Mouse (Mus musculus): ENCODE data around the gene Trmo. TPM values are rescaled to one million over a fixed set of nuclear protein-coding genes. Genes with fewer than 3 reads are reported as not detected.

Trmo gene
- total RNA-seq, 2 experiments from 2014 or later: 39.8 to 64.6 TPM

DNA sequence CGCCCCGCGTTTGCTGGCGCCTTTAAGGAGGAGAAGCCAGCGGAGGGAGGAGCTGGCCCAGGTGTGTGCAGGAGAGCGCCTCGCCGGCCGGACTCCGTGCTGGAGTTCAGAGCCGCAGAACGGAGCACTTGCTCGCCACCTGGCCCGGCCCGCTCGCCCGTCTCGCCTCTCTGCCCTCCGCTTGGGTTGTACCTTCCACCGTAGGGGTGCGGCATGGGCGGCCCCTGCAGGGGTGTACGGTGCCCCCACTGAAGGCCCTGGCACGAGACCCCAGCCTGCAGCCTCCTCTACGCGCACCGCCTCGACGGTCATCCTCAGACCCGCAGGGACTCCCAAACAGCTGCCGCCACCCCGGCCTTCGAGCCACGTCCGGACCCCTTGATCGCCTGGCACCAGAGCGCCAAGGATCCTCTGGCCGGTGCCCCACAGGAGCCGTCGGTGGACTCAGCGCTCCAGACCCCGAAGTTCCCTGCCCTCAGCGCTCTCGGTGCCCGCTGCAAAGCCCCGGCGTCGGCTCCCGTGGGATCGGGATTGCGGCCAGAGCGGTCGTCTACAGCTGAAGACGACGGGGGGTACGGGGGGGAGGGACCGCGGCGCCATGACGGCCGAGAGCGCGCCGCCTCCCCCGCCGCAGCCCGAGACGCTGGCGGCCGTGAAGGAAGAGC lies 45.5 kb downstream of the Trmo start, which contains the start of gene Foxe1:
TSS of gene Foxe1 (plus strand) at position 14 of the 665 bp plus-strand sequence.
- no peak for ATAC-seq (replicated peaks; ENCODE audit: low FRiP score, poor library complexity, severe bottlenecking)

DNA sequence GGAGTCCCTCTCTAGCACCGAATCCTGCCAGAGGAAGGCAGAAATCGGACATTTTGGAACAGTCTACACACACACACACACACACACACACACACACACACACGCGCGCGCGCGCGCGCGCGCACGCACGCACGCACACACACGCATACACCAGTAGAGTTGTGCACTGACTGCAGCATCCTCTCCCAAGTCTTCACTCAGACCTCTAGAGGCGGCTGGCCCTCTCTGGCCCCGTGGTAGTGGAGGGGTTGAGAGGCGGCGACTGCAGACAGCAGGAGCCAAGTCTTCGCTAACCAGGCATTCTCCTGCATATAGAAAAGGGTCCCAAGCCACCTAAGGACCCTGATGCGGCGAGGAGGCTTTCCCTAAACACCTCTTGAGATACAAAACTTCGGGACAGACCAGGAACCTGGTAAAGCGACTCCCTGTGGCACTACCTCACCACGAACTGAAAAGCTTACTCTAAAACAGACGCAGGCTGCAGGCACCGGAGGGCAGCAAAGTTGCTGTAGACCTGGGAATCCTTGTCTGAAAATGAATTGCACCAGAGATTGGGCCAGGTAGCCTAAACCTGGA lies 46.4 kb downstream of the Trmo start:
- no peak for ATAC-seq (replicated peaks; ENCODE audit: low FRiP score, poor library complexity, severe bottlenecking)

DNA sequence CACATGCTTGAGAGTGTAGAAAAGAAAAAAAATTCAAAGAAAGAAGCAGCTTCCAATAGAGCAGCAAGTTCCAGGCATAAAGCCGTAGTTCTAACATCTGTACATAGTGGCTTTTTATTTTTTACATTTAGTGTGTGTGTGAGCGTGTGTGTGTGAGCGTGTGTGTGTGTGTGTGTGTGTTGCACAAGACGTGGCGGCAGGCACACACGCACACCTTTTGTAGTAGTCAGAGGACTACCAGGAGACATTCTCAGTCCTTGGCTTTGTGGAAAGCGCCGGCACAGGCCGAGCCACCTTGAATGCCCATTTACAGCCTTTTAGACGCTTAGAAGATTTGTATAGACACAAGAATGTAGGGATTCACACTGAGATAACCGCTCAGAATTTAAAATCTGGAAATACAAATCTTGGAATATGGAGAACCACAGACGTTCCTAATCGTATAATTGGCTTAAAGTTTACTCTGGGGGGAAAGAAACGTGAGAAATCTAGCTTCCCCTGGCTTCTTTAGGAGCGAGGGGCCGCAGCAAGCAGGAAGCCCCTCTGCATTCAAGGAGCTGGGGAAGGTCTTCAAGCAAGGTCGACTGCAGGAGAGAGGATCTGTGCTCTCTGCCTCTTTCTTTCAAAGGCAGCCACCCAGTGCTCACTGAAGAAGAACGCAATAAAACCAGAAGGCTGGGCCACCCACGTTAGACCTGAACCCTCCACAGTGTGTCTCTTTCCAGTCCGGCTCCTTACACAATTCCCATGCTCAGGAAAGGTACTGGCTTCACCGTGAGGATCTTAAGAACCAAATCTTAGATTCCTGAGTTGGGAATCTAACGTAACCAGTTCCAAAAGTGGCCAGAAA lies 47.2 kb downstream of the Trmo start:
- no peak for ATAC-seq (replicated peaks; ENCODE audit: low FRiP score, poor library complexity, severe bottlenecking)

DNA sequence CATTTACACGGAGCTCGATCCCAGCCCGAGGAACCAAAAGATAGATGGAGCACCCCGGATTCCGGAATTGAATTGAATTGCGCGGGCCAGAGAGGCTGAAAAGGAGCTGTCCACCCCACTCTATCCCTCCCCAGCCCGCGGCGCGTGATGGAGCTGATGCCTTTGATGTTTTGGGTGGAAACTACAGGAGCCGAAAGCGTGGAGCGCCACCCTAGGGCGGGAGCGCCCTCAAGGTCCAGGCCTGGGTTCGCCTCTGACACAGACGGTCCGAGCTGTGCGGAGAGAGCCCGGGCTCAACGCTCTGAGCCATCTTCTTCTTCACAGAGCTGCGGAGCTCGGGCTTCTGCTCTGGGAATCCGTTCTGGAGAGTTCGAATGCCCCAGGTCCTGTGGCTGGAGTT lies 49.7 kb downstream of the Trmo start:
- no peak for ATAC-seq (replicated peaks; ENCODE audit: low FRiP score, poor library complexity, severe bottlenecking)

DNA sequence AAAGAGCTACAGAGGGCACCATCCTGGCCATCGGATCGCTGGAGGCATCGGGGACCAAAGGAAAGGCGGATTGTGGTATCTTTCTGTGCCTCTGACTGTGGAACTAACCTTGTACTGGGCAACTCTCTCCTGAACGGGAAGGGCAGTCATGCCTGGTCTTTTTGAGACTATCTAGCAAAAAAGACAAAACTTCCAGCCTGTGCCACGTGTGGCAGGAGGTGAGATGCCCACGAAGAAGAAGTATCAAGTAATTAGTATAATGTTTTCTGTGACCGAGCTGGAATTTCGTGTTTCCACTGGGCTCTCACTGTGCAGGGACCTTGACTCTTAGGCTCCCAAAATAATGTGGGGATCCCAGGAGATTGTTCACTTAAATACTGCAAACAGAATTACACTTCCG lies 50.2 kb downstream of the Trmo start:
- no peak for ATAC-seq (replicated peaks; ENCODE audit: low FRiP score, poor library complexity, severe bottlenecking)

DNA sequence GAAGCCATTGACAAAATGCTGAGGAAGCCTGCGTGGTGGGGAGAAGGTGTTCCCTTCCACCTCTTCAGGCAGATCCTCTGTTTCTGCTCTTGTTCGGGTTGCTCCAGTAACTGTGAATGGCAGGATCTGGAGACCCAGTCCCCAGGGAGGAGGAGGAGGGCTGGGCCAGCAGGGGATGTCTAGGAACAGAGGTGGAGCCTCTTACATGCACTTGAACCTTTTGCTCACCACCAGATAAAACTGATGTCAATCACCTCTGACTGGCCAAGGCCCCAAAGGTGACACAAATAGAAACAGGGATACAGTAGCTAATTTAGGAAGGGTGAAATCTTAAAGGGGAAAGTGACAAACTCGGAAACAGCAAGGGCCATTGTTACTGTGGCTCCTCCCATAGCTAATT lies 51.2 kb downstream of the Trmo start:
- no peak for ATAC-seq (replicated peaks; ENCODE audit: low FRiP score, poor library complexity, severe bottlenecking)

DNA sequence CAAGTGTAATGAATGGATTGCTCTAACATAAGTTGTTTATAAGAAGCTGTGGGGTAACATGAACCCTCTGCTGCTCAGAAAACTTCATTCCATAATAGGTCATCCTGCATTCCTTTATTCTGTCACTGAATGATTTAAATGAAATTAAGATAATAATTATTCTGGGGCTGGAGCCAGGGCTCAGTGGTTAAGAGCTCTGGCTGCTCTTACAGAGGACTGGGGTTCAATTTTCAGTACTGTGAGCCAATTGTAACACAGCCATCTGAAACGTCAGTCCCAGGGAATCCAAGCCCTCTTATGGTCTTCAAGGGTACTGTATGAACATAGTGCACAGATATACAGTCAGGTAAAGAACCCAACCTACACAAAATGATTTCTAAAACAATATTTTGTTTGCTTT lies 53.4 kb downstream of the Trmo start:
- ATAC-seq (replicated peaks; ENCODE audit: low FRiP score, poor library complexity, severe bottlenecking): no peak

DNA sequence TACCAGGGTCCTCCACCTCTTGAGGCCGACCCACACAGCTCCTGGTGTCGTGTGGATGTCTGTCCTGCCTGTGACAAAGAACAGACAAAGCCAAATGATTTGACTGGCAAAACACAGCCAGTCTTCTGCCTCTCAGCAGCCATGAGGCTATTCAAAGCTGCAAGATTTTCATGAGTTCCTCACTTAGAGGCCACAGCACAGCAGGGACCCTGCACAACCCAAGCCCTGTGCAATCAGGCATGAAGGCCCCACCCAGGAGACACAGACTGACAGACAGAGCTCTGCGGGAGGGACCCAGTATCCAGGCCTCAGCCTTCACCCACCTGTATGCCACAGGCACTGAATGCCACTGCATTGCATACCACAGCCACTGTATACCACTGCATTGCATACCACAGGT lies 60.3 kb downstream of the Trmo start:
- ATAC-seq (replicated peaks; ENCODE audit: low FRiP score, poor library complexity, severe bottlenecking): no peak

Other genes with a start within 250 kb of the Trmo start
- 25.5 and 54.0 TPM in 2 replicates for gene Xpa, start 193.1 kb downstream of the Trmo start, total RNA-seq (2015; ENCODE audit: low replicate concordance)
- 88.6 and 102 TPM in 2 replicates for gene Xpa, start 193.1 kb downstream of the Trmo start, total RNA-seq (2017; ENCODE audit: low replicate concordance)
- not detected in 2 replicates for gene Foxe1, start 45.8 kb downstream of the Trmo start, total RNA-seq (2015; ENCODE audit: low replicate concordance)
- gene Foxe1, start 45.8 kb downstream of the Trmo start, total RNA-seq (2017; ENCODE audit: low replicate concordance): not detected in 2 replicates
- 294 and 312 TPM in 2 replicates for gene Hemgn, start 24.1 kb upstream of the Trmo start, total RNA-seq (2015; ENCODE audit: low replicate concordance)
- 420 and 452 TPM in 2 replicates for gene Hemgn, start 24.1 kb upstream of the Trmo start, total RNA-seq (2017; ENCODE audit: low replicate concordance)
- 423 and 438 TPM in 2 replicates for gene Anp32b, start 61.5 kb upstream of the Trmo start, total RNA-seq (2015; ENCODE audit: low replicate concordance)
- gene Anp32b, start 61.5 kb upstream of the Trmo start, total RNA-seq (2017; ENCODE audit: low replicate concordance): 88.0 and 170 TPM in 2 replicates
- gene Nans, start 99.8 kb upstream of the Trmo start, total RNA-seq (2015; ENCODE audit: low replicate concordance): 17.3 and 25.7 TPM in 2 replicates
- gene Nans, start 99.8 kb upstream of the Trmo start, total RNA-seq (2017; ENCODE audit: low replicate concordance): 13.1 and 16.7 TPM in 2 replicates
- 1.0 and 16.5 TPM in 2 replicates for gene Trim14, start 146.7 kb upstream of the Trmo start, total RNA-seq (2015; ENCODE audit: low replicate concordance)
- gene Trim14, start 146.7 kb upstream of the Trmo start, total RNA-seq (2017; ENCODE audit: low replicate concordance): 3.8 and 6.5 TPM in 2 replicates
- gene Coro2a, start 212.8 kb upstream of the Trmo start, total RNA-seq (2015; ENCODE audit: low replicate concordance): 6.7 and 18.6 TPM in 2 replicates
- gene Coro2a, start 212.8 kb upstream of the Trmo start, total RNA-seq (2017; ENCODE audit: low replicate concordance): 4.3 and 5.6 TPM in 2 replicates

Measured in erythroblast, adult 5-6 weeks (primary cell).